In genomic region chr11:110165409-110165808, GRCm38 (mm10) we compare ENCODE assay signal across 21 mouse cellular contexts. TPM values are rescaled to one million over a fixed set of nuclear protein-coding genes. Genes with fewer than 3 reads are reported as not detected.
A peak's percentile ranks its signal among the peaks of the same experiment; 100 is the strongest.
DNase-seq lines count a peak whose midpoint lies in the region; ATAC-seq and TF ChIP-seq lines count a peak whose summit lies in the region.
"Had no signal": no experiment of that assay in that cellular context is flagged by ENCODE, and none has a peak within 500 bp of the region (broad histone marks: within the 10 kb centered on the region; RNA-seq: fewer than 3 reads in every experiment).

No protein-coding gene starts in this region.

- no peak for TF ChIP-seq CTCF in kidney, adult 2 months (conservative IDR thresholded peaks at IDR 0.05; ENCODE audit: insufficient read depth, insufficient read length, low read depth, low read length)

- H3K4me3 ChIP-seq in kidney, adult 2 months (ENCODE audit: insufficient read depth, low read depth, low read length), result no peak overlapping the region
- no peak overlapping the region for H3K4me3 ChIP-seq in kidney, embryonic 14.5 days (ENCODE audit: low read length)
- no peak overlapping the region for H3K4me3 ChIP-seq in intestine, embryonic 16.5 days (ENCODE audit: low read length)
- H3K4me3 ChIP-seq: forebrain, embryonic 12.5 days; heart, embryonic 10.5 days; heart, embryonic 15.5 days; hindbrain, embryonic 13.5 days had no signal

- no peaks in the 10 kb centered on the region for H3K9me3 ChIP-seq in kidney, embryonic 14.5 days (ENCODE audit: control insufficient read depth, low read length)
- no peaks in the 10 kb centered on the region for H3K9me3 ChIP-seq in intestine, embryonic 16.5 days (ENCODE audit: control insufficient read depth, low read length)
- H3K9me3 ChIP-seq: forebrain, embryonic 12.5 days; heart, embryonic 10.5 days; heart, embryonic 15.5 days; hindbrain, embryonic 13.5 days had no signal

- H3K27me3 ChIP-seq in kidney, adult 2 months (replicated peaks; ENCODE audit: control insufficient read depth, insufficient read depth, low read length), result no peaks in the 10 kb centered on the region
- no peaks in the 10 kb centered on the region for H3K27me3 ChIP-seq in kidney, embryonic 14.5 days (ENCODE audit: control insufficient read depth, insufficient read depth, low read length)
- no peaks in the 10 kb centered on the region for H3K27me3 ChIP-seq in intestine, embryonic 16.5 days (replicated peaks; ENCODE audit: control insufficient read depth, insufficient read depth, low read length)
- H3K27me3 ChIP-seq: CH12.LX; forebrain, embryonic 12.5 days; heart, embryonic 15.5 days; hindbrain, embryonic 13.5 days; Patski had no signal

- H3K9ac ChIP-seq in kidney, embryonic 14.5 days (ENCODE audit: low read depth, low read length), result no peak overlapping the region
- no peak overlapping the region for H3K9ac ChIP-seq in intestine, embryonic 16.5 days (ENCODE audit: low read depth, low read length)
- H3K9ac ChIP-seq: forebrain, embryonic 12.5 days; forebrain, postnatal 0 days; heart, embryonic 15.5 days; hindbrain, embryonic 13.5 days had no signal

- no peak overlapping the region for H3K4me2 ChIP-seq in kidney, embryonic 14.5 days (replicated peaks; ENCODE audit: low read depth, low read length)
- no peak overlapping the region for H3K4me2 ChIP-seq in intestine, embryonic 16.5 days (ENCODE audit: low read depth, low read length)
- H3K4me2 ChIP-seq: forebrain, embryonic 12.5 days; heart, embryonic 15.5 days; hindbrain, embryonic 13.5 days had no signal

- TF ChIP-seq POLR2A in kidney, adult 2 months (IDR thresholded peaks at IDR 0.05; ENCODE audit: low read depth, low read length), result no peak

- H3K4me1 ChIP-seq in kidney, adult 2 months (ENCODE audit: control insufficient read depth, insufficient read depth, low read length), result no peaks in the 10 kb centered on the region
- no peaks in the 10 kb centered on the region for H3K4me1 ChIP-seq in kidney, embryonic 14.5 days (ENCODE audit: control insufficient read depth, insufficient read depth, low read length)
- H3K4me1 ChIP-seq in intestine, embryonic 16.5 days (ENCODE audit: control insufficient read depth, insufficient read depth, low read length), result peaks cover 4% of the 10 kb centered on the region
- H3K4me1 ChIP-seq: heart, embryonic 10.5 days; heart, embryonic 15.5 days; hindbrain, embryonic 13.5 days had no signal

- no peak for ATAC-seq in kidney, embryonic 14.5 days (ENCODE audit: low FRiP score, low TSS enrichment)
- peak; percentile 77 for ATAC-seq in intestine, embryonic 16.5 days
- ATAC-seq: activated CD4-positive, CD25-positive, alpha-beta regulatory T cell, adult 4 months; forebrain, postnatal 0 days; hindbrain, postnatal 0 days; Patski had no signal

- peak overlapping the region; percentile 56; the same call in 1 of the 2 replicates for H3K27ac ChIP-seq in kidney, adult 2 months (ENCODE audit: insufficient read depth, low read depth, low read length)
- no peak overlapping the region for H3K27ac ChIP-seq in kidney, embryonic 14.5 days (ENCODE audit: low read depth, low read length)
- no peak overlapping the region for H3K27ac ChIP-seq in intestine, embryonic 16.5 days (ENCODE audit: low read length)
- H3K27ac ChIP-seq: forebrain, embryonic 12.5 days; heart, embryonic 10.5 days; heart, embryonic 15.5 days; hindbrain, embryonic 13.5 days; hindbrain, postnatal 0 days had no signal

- DNase-seq in kidney, adult 2 months, result no peak
- DNase-seq in retina, postnatal 1 day, result peak; percentile 15
- no peak for DNase-seq in retina, embryonic 14.5 days (ENCODE audit: low spot score)
- DNase-seq in thymus, adult 18-20 months, result no peak
- no peak for DNase-seq in lung, postnatal 14 days
- DNase-seq: adrenal gland, postnatal 14 days; cerebellum, adult 18-20 months; cerebellum, adult 9-11 months; cerebellum, postnatal 36 days; forebrain, postnatal 0 days; heart, postnatal 14 days had no signal

- H3K36me3 ChIP-seq in kidney, adult 2 months (ENCODE audit: control insufficient read depth, insufficient read depth, low read length), result no peaks in the 10 kb centered on the region
- no peaks in the 10 kb centered on the region for H3K36me3 ChIP-seq in kidney, embryonic 14.5 days (ENCODE audit: control insufficient read depth, insufficient read depth, low read length)
- H3K36me3 ChIP-seq in intestine, embryonic 16.5 days (ENCODE audit: control insufficient read depth, insufficient read depth, low read length), result no peaks in the 10 kb centered on the region
- H3K36me3 ChIP-seq: forebrain, embryonic 12.5 days; heart, embryonic 10.5 days; heart, embryonic 15.5 days; hindbrain, embryonic 13.5 days had no signal

RNA-seq across cellular contexts. Expression of gene Abca9, which starts 2.6 kb away (rescaled TPM):
- 2.0 and 2.6 TPM in 2 replicates for polyA plus RNA-seq in kidney, adult 2 months (2012; rRNA removed)
- polyA plus RNA-seq in kidney, embryonic 14.5 days (2014; fragmentation: Nextera tagmentation; extraction: Ambion mirVana), result 0.40 and 1.2 TPM in 2 replicates
- 0.95 and 1.1 TPM in 2 replicates for polyA plus RNA-seq in intestine, embryonic 16.5 days (2015; fragmentation: Nextera tagmentation; extraction: Ambion mirVana)
- polyA plus RNA-seq: activated CD4-positive, CD25-positive, alpha-beta regulatory T cell, adult 4 months had no signal
